Mouse (Mus musculus) olfactory bulb, adult 2 months (tissue): ENCODE data around the gene Snd1.

Experiments
- CTCF ChIP-seq: fragments of 200-500 bp; IDR thresholded peaks from 2 replicates; pipeline ENCODE4 v1.5.1; 2012; ENCODE audit warnings: low read depth, mild to moderate bottlenecking, low read length, moderate library complexity; ENCODE audit not compliant: insufficient read depth
- POLR2A ChIP-seq: fragments of 200-500 bp; IDR thresholded peaks from 2 replicates; pipeline ENCODE4 v1.6.1; 2012; ENCODE audit warnings: mild to moderate bottlenecking, low read depth, low read length, moderate library complexity; ENCODE audit not compliant: insufficient read depth

GRCm38 (mm10) chr6:28618751-28619153 lies 143.8 kb downstream of the Snd1 start:
- TF ChIP-seq POLR2A = no peak
- no peak for TF ChIP-seq CTCF
